Mouse (Mus musculus): Measurements from ENCODE around the gene Fasn.
"Not testable (repeated sequence)": the region's sequence is repeated elsewhere in the genome, so short reads cannot be mapped to it uniquely, and the experiment has no call there.

The Fasn gene

GRCm38 (mm10) chr11:120798244-120798643, 26.1 kb downstream of the Fasn start:
- DNase-seq (ENCODE audit: low read depth, low spot score): no peak

- DNase-seq (ENCODE audit: low read depth, low spot score): no peak
These were observed 27.8 kb downstream of the Fasn start for GRCm38 (mm10) chr11:120796614-120796946.

- peak; percentile 97 for DNase-seq (ENCODE audit: low read depth, low spot score)
These were observed 28.4 kb downstream of the Fasn start, which contains the start of gene Dus1l for GRCm38 (mm10) chr11:120795756-120796613. Gene Dus1l (minus strand): TSS chr11:120796403.

- DNase-seq (ENCODE audit: low read depth, low spot score): no peak
These were observed 31.7 kb downstream of the Fasn start for GRCm38 (mm10) chr11:120792652-120793051.

- no peak for DNase-seq (ENCODE audit: low read depth, low spot score)
These were observed 34.5 kb downstream of the Fasn start for GRCm38 (mm10) chr11:120789810-120790209.

GRCm38 (mm10) chr11:120789355-120789754, 35.0 kb downstream of the Fasn start:
- DNase-seq (ENCODE audit: low read depth, low spot score): no peak

- not testable (repeated sequence) for DNase-seq (ENCODE audit: low read depth, low spot score)
These were observed 35.9 kb downstream of the Fasn start for GRCm38 (mm10) chr11:120788460-120788859.

GRCm38 (mm10) chr11:120785145-120785544, 39.2 kb downstream of the Fasn start:
- no peak for DNase-seq (ENCODE audit: low read depth, low spot score)

- DNase-seq (ENCODE audit: low read depth, low spot score): peak; percentile 66
These were observed 40.1 kb downstream of the Fasn start, which contains the start of the genes Rfng and Gps1 for GRCm38 (mm10) chr11:120784064-120784791. Gene Rfng (minus strand): TSS chr11:120784207. Gene Gps1 (plus strand): TSS chr11:120784272.

GRCm38 (mm10) chr11:120783426-120784063, 40.8 kb downstream of the Fasn start:
- DNase-seq (ENCODE audit: low read depth, low spot score): no peak

- DNase-seq (ENCODE audit: low read depth, low spot score): not testable (repeated sequence)
These were observed 43.0 kb downstream of the Fasn start for GRCm38 (mm10) chr11:120781361-120781760.

- no peak for DNase-seq (ENCODE audit: low read depth, low spot score)
These were observed 44.5 kb downstream of the Fasn start for GRCm38 (mm10) chr11:120779876-120780275.

GRCm38 (mm10) chr11:120777123-120777522, 47.2 kb downstream of the Fasn start:
- no peak for DNase-seq (ENCODE audit: low read depth, low spot score)

GRCm38 (mm10) chr11:120775774-120776469, 48.4 kb downstream of the Fasn start:
- DNase-seq (ENCODE audit: low read depth, low spot score): peak; percentile 97

GRCm38 (mm10) chr11:120773463-120774190, 50.7 kb downstream of the Fasn start:
- peak; percentile 77 for DNase-seq (ENCODE audit: low read depth, low spot score)

- DNase-seq (ENCODE audit: low read depth, low spot score): no peak
These were observed 51.6 kb downstream of the Fasn start for GRCm38 (mm10) chr11:120772749-120773148.

GRCm38 (mm10) chr11:120768206-120768605, 56.1 kb downstream of the Fasn start:
- DNase-seq (ENCODE audit: low read depth, low spot score): peak; percentile 63

- DNase-seq (ENCODE audit: low read depth, low spot score): not testable (repeated sequence)
These were observed 57.3 kb downstream of the Fasn start for GRCm38 (mm10) chr11:120767023-120767422.

GRCm38 (mm10) chr11:120763121-120763999, 61.0 kb downstream of the Fasn start:
- DNase-seq (ENCODE audit: low read depth, low spot score): not testable (repeated sequence)

GRCm38 (mm10) chr11:120762672-120763041, 61.7 kb downstream of the Fasn start, which contains the start of gene Hmga1b:
Gene Hmga1b (plus strand): TSS chr11:120762794.
- DNase-seq (ENCODE audit: low read depth, low spot score): not testable (repeated sequence)

Measured in 3T3-L1 (cell line).